Mouse (Mus musculus) erythroblast, embryonic 14.5 days (primary cell): ENCODE results near the gene Ndufa6.

Source experiments
- GATA1 ChIP-seq: IDR thresholded peaks from 2 replicates; pipeline ENCODE4 v1.6.1; 2012; ENCODE audit warnings: low read length, inconsistent platforms, mixed read lengths
- TAL1 ChIP-seq: IDR thresholded peaks from 3 replicates; pipeline ENCODE4 v1.6.1; 2012; ENCODE audit warnings: low read length, inconsistent platforms, mixed read lengths

DNA sequence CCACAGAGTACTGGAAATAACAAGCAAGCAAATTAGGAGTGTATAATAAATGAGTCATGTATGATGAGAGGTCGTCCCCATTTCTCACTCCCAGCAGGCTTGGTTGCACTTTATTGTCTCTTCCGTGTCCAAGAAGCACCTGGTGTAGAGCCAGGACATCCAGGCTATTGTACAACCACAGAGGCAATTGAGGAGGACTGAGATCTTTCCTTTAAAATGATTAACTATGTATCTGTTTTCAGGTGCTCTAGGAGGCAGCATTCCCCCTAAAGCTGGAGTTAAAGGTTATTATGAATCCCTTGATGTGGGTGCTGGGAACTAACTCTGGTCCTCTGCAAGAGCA is 5.2 kb downstream of the Ndufa6 start:
- no peak for TF ChIP-seq GATA1
- no peak for TF ChIP-seq TAL1
